Mouse (Mus musculus): ENCODE measurements around the gene Glipr2. TPM values are rescaled to one million over a fixed set of nuclear protein-coding genes. Genes with fewer than 3 reads are reported as not detected.
A peak's percentile ranks its signal among the peaks of the same experiment; 100 is the strongest.

Gene Glipr2
- polyA plus RNA-seq, 1 experiment from 2014 or later: 39.0 TPM

DNA sequence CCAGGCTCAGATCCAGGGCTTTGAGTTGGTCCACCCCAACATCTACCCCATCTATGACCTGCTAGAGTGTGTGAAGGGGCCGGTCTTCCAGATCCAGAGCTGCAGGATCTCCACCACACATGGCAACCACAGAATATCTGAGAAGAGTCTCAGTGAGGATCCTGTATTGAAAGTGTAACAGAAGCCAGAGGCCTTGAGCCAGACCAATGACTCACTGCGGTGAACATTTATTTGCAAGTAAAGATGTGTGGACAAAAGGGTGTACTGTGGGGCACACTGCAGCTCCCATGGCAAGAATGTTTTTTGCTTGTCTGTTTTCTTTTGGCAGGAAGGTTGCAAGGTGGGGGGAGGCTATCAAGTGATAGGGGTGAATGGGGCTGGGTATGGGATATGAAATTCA lies 9.6 kb upstream of the Glipr2 start:
- Histone ChIP-seq H3K4me3 (replicated peaks) (no peak overlapping the region), H3K36me3 (no peaks in the 10 kb centered on the region), H3K4me1 (replicated peaks) (no peaks in the 10 kb centered on the region), H3K27ac (no peak overlapping the region), H3K4me2 (no peak overlapping the region), H3K9me3 (replicated peaks) (no peaks in the 10 kb centered on the region), H3K9ac (no peak overlapping the region), H3K27me3 (no peaks in the 10 kb centered on the region)
- 80% methylated on average over 2 of the region's 2 CpGs for WGBS (ENCODE audit: insufficient replicate concordance)
- DNase-seq (no peak), ATAC-seq (ENCODE audit: low read depth) (no peak)

DNA sequence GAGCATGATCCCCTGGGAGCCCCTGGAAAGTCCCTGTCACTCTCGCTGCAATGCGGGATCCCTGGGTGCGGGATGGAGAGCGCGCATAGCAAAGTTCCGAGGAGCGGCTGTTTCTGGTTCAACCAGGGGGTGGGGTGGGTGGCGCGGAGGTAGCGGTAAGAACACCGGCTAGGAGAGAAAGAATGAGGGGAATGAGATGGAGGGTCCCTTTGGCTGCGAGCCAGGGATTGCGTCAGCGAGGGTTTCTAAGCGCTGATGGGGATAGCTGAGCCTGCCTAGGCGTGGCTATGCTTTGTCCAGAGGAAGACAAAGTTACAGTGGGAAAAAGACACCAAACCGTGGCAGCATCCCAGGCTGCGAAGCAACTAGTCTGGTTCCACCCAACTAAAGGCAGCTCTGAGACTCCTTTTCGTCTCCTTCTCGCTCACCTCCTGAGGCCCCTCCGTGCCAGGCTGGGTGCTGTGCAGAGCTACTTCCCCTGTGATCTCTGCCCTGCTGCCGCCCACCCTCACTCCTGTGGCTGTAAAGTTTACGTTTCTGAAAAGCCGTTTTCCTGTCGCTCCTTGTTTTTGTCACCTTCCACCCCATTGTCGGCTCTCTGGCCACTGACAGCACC lies 753 bp downstream of the Glipr2 start:
- Histone ChIP-seq H3K4me1 (replicated peaks) (peaks cover 62% of the 10 kb centered on the region), H3K27ac (peak overlapping the region; percentile 73), H3K4me3 (replicated peaks) (peak overlapping the region; percentile 77), H3K9me3 (replicated peaks) (no peaks in the 10 kb centered on the region), H3K36me3 (no peaks in the 10 kb centered on the region), H3K9ac (peak overlapping the region; percentile 79), H3K27me3 (0 out of 2 replicates have a peak, but pooled peaks cover 11% of the 10 kb centered on the region), H3K4me2 (peak overlapping the region; percentile 97)
- ATAC-seq (ENCODE audit: low read depth): peak; percentile 11
- no peak for DNase-seq
- WGBS (ENCODE audit: insufficient replicate concordance): under 1% methylated on average over 26 of the region's 26 CpGs

DNA sequence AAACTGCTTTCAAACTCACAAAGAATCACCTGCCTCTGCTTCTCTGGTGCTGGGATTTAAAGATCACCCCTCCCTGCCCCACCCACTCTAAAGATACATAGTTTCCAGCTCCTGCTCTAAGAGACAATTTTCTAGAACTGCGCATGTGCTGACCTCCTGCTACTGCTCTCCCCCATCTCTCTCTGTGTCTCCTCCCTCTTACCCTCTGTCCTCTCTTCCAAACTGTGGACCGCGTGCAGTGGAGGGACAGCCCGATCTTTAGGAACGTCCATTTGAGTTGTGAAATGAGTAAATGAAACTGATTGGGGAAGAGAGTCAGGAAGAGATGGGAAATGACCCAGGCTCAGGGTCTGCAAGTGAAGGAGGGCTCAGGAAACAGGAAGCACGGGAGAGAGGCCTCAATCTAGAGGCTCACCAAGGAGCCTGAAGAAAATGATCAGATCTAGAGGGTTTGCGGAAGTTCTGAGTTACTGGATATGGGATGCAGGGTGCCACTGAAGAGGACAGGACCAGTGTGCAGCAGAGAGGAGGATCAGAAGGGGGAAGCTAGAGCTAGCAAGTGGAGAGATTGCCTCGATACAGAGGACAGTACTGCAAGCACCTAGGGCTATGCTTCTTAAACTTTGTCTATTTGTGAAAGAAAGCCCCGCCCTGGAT lies 2.5 kb downstream of the Glipr2 start:
- Histone ChIP-seq H3K9ac (peak overlapping the region; percentile 79), H3K27ac (peak overlapping the region; percentile 92), H3K4me3 (replicated peaks) (peak overlapping the region; percentile 77), H3K9me3 (replicated peaks) (no peaks in the 10 kb centered on the region), H3K4me2 (peak overlapping the region; percentile 97), H3K36me3 (no peaks in the 10 kb centered on the region), H3K27me3 (0 out of 2 replicates have a peak, but pooled peaks cover 11% of the 10 kb centered on the region), H3K4me1 (replicated peaks) (peaks cover 79% of the 10 kb centered on the region)
- ATAC-seq (ENCODE audit: low read depth) (peak; percentile 18), DNase-seq (no peak)
- 12% methylated on average over 9 of the region's 9 CpGs for WGBS (ENCODE audit: insufficient replicate concordance)

DNA sequence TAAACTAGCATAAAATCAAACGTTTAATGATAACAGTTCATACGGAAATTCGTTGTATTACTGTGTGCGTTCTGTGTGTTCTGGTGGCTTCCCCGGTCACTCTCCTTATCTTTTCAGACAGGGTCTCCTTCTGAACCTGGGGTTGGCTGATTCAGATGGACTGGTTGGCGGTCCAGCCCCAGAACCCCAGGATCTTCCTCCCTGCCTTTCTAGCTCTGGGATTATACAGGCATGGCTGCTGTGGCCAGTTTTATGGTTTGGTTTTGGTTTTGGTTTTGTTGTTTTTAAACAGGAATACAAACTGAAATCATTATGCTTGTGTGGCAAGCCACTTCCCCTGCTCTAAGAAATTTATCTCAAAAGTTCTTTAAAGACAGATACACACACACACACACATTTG lies 3.0 kb downstream of the Glipr2 start:
- Histone ChIP-seq H3K4me1 (replicated peaks) (peaks cover 85% of the 10 kb centered on the region), H3K27ac (peak overlapping the region; percentile 92), H3K4me3 (replicated peaks) (peak overlapping the region; percentile 77), H3K9me3 (replicated peaks) (no peaks in the 10 kb centered on the region), H3K4me2 (peak overlapping the region; percentile 97), H3K36me3 (no peaks in the 10 kb centered on the region), H3K9ac (peak overlapping the region; percentile 79), H3K27me3 (0 out of 2 replicates have a peak, but pooled peaks cover 9% of the 10 kb centered on the region)
- 17% methylated on average over 6 of the region's 6 CpGs for WGBS (ENCODE audit: insufficient replicate concordance)
- ATAC-seq (ENCODE audit: low read depth) (peak; percentile 47), DNase-seq (peak; percentile 64)

DNA sequence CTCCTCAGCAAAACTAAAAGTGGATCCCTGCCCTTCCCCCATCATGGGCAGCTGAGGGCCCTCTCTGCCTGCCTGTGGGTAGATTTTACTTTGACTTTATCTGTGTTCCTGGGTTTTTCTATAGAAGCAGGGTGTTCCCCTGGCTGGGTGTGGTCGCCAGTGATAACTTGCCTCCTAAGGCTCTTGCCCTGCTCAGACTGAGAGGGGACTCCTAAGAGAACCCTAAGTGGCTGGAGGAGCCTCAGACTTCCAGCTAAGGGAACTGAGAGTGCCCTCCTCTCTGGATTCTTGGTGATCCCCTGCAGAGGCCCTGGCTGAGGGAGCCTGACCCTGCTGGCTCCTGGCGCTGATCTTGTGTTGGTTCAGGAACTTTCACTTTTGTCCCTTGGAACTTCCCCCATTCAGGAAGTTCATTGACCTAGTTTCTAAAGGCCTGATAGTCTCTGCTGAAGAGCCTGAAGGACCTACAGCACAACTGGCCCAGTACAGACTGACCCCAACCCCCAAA lies 7.2 kb downstream of the Glipr2 start:
- no peaks in the 10 kb centered on the region for H3K36me3 ChIP-seq
- peak; percentile 88 for ATAC-seq (ENCODE audit: low read depth)
- peak overlapping the region; percentile 75 for H3K9ac ChIP-seq
- 6% methylated on average over 2 of the region's 2 CpGs for whole genome bisulfite sequencing (ENCODE audit: insufficient replicate concordance)
- peak overlapping the region; percentile 94 for H3K27ac ChIP-seq
- peak overlapping the region; percentile 46 for H3K4me3 ChIP-seq (replicated peaks)
- peaks cover 97% of the 10 kb centered on the region for H3K4me1 ChIP-seq (replicated peaks)
- DNase-seq: peak; percentile 79
- H3K4me2 ChIP-seq: peak overlapping the region; percentile 83
- no peaks in the 10 kb centered on the region for H3K27me3 ChIP-seq
- H3K9me3 ChIP-seq (replicated peaks): no peaks in the 10 kb centered on the region

DNA sequence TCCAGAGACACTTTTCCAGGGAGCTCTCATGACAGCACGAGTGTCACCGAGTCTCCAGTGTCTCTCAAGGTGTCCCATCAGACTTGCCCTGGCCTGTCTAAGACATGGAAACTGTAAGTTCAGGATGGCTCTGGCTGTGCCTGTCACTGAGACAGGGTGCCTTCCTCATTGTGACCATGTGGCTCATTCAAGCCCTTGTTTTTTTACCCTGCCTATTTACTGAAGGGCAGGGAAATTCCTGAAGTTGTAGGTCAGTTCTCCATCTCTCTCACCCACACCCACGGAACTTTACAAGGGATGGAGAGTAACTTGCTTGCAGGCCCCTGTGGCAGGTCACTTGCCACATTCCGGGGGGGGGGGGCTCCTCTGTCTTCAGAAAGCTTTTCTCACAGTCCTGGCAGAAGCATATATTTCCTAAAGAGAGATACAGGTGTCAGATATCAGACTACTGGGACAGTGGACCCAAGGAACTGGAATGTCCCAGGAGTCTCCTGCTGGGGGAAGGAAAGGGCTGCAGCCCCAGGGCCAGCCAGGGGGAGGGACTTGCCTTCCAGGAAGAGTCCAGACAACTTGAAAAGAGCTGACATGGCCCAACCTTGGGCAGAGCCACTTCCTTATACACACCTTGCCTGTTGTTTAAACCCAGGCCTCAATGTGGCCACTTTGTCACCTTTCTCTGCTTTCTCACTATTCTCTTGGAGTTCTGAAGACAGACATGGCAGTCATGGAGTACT lies 7.9 kb downstream of the Glipr2 start:
- H3K9me3 ChIP-seq (replicated peaks): no peaks in the 10 kb centered on the region
- H3K27me3 ChIP-seq: no peaks in the 10 kb centered on the region
- WGBS (ENCODE audit: insufficient replicate concordance): 24% methylated on average over 4 of the region's 4 CpGs
- peak overlapping the region; percentile 75 for H3K9ac ChIP-seq
- peak overlapping the region; percentile 83 for H3K4me2 ChIP-seq
- ATAC-seq (ENCODE audit: low read depth) (no peak), DNase-seq (no peak)
- peaks cover 2% of the 10 kb centered on the region; the same call in 1 of the 2 replicates for H3K36me3 ChIP-seq
- H3K27ac ChIP-seq: peak overlapping the region; percentile 94
- peaks cover 97% of the 10 kb centered on the region for H3K4me1 ChIP-seq (replicated peaks)
- H3K4me3 ChIP-seq (replicated peaks): no peak overlapping the region; the same call in 1 of the 2 replicates

DNA sequence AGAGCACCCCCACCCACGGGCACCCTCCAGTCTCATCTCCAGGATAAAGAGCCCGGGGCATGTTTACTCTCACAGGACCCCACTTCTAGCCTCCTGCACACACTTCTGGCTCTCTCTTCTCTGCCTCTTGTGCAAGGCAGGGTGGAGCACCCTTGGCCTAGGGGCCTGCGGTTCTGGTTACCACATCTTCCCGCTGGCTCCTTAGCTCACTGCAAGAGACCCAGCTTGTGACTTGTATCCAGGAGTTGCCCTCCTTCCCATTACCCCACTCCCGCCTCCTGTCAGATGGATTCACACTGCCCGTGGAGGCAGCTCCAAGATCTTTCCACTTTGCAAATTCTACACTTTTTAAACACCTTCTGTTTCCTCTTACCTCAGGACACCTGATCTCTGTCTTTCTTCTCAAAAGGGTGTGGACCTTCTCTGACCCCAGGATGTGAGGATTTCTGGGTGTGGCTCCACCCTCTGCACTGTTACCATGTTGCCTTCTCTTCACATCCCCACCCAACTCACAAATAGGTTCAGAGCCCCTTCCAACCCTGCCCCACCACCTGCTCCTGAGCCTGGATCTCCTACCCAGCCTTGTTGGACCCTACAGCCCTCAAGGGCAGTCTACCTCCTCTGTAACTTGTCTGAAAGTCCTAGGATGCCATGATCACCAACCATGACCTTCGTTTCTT lies 8.8 kb downstream of the Glipr2 start:
- Histone ChIP-seq H3K9me3 (replicated peaks) (no peaks in the 10 kb centered on the region), H3K36me3 (peaks cover 11% of the 10 kb centered on the region), H3K9ac (peak overlapping the region; percentile 75; the same call in 1 of the 2 replicates), H3K4me3 (replicated peaks) (no peak overlapping the region), H3K4me1 (replicated peaks) (peaks cover 97% of the 10 kb centered on the region), H3K4me2 (peak overlapping the region; percentile 83; the same call in 1 of the 2 replicates), H3K27me3 (no peaks in the 10 kb centered on the region), H3K27ac (peak overlapping the region; percentile 94)
- 55% methylated on average over 7 of the region's 7 CpGs for WGBS (ENCODE audit: insufficient replicate concordance)
- ATAC-seq (ENCODE audit: low read depth) (no peak), DNase-seq (no peak)

DNA sequence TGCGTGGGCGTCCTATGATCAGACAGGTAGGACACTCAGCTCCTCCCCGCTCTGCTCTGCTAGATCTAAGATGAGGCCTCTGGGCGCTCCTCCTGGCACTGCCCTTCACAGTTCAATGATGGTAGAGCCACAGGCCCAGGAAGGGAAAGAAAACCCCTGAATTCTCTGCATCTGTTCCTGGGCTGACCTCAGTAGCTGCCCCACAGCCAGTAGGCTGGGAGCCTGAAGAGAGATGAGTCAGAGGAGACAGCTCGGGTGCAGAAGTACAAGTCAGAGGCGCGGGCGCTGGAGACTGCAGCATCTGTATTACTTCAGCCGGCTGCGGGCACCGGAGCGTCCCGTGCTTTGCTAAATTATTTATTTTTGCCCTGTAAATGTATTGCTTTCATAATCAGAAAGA lies 11.4 kb downstream of the Glipr2 start:
- WGBS (ENCODE audit: insufficient replicate concordance): 77% methylated on average over 13 of the region's 13 CpGs
- Histone ChIP-seq H3K27me3 (no peaks in the 10 kb centered on the region), H3K4me1 (replicated peaks) (peaks cover 94% of the 10 kb centered on the region), H3K4me3 (replicated peaks) (no peak overlapping the region), H3K9ac (no peak overlapping the region), H3K36me3 (peaks cover 12% of the 10 kb centered on the region), H3K4me2 (no peak overlapping the region), H3K27ac (peak overlapping the region; percentile 16; the same call in 1 of the 2 replicates), H3K9me3 (replicated peaks) (no peaks in the 10 kb centered on the region)
- DNase-seq: no peak
- ATAC-seq (ENCODE audit: low read depth): no peak

DNA sequence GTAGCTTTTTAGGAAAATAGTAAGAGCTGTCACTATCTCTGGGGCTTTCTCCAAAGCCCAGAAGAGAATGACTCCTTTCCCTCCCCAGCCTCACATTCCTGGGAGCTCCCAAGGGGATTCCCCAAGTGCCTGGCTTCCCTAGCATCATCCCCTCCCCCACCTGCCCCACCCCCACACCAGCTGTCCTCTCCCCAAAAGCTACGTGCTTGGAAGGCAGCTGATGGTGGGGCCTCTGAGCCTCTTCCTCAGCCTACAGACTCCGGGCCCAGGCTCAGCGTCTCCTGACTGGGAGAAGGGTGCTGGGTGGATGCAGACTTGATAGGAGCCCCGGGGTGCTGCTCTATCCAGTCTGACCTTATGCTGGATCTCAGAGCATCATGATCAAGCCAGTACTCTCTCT lies 12.2 kb downstream of the Glipr2 start:
- H3K4me3 ChIP-seq (replicated peaks): no peak overlapping the region
- peaks cover 94% of the 10 kb centered on the region for H3K4me1 ChIP-seq (replicated peaks)
- no peak overlapping the region for H3K9ac ChIP-seq
- peaks cover 12% of the 10 kb centered on the region for H3K36me3 ChIP-seq
- WGBS (ENCODE audit: insufficient replicate concordance): 39% methylated on average over 4 of the region's 4 CpGs
- no peak overlapping the region for H3K4me2 ChIP-seq
- H3K27ac ChIP-seq: peak overlapping the region; percentile 53; the same call in 1 of the 2 replicates
- ATAC-seq (ENCODE audit: low read depth): no peak
- no peaks in the 10 kb centered on the region for H3K9me3 ChIP-seq (replicated peaks)
- DNase-seq: no peak
- H3K27me3 ChIP-seq: no peaks in the 10 kb centered on the region

DNA sequence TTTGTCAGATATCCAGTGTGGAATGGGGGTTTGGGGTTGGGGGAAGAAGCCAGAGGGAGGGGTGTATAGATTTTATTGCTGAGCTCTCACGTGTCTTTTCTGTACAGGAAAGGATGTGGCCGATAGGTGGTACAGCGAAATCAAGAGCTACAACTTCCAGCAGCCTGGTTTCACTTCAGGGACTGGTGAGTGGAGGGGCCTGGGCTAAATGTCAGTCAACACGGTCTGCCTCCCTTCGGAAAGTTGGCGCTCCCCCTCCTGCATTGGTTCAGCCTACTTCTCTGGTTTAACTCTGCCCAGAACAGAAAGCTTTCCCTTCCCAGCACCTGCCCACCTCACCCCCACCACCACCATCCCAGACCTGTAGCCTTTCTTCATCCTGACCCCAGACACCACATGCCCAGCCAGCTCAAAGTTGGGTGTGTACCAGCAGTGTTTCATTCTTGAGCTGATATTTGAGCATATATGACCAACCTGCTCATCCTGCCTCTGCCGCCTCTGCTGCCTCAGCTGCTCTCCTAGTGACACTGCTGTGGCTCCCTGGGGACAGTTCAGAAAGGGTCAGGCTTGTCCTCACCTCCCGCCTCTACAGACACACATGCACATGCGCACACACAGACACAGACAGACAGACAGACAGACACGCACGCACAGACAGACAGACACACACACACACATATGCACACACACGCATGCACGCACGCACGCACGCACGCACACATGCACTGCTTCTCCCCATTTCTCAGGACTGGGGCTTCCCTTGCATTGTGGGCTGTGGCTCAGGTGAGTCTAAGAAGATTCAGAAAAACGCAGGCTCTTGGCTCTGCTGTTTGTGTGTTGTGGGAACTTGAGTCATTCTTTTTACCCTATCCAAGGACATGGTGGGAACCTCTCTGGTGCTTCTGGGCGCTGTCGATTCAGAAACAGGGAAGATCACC lies 13.5 kb downstream of the Glipr2 start:
- Histone ChIP-seq H3K4me1 (replicated peaks) (peaks cover 89% of the 10 kb centered on the region), H3K36me3 (peaks cover 12% of the 10 kb centered on the region), H3K27ac (peak overlapping the region; percentile 29; the same call in 1 of the 2 replicates), H3K9me3 (replicated peaks) (no peaks in the 10 kb centered on the region), H3K4me2 (no peak overlapping the region), H3K4me3 (replicated peaks) (no peak overlapping the region), H3K9ac (no peak overlapping the region), H3K27me3 (no peaks in the 10 kb centered on the region)
- ATAC-seq (ENCODE audit: low read depth) (no peak), DNase-seq (no peak)
- WGBS (ENCODE audit: insufficient replicate concordance): 84% methylated on average over 20 of the region's 20 CpGs

All from liver, embryonic 13.5 days (tissue).